Mouse (Mus musculus) lung, postnatal 10 days (tissue): Measurements from ENCODE around the gene Chd2.
A peak's percentile ranks its signal among the peaks of the same experiment; 100 is the strongest.
"Not testable (repeated sequence)": the region's sequence is repeated elsewhere in the genome, so short reads cannot be mapped to it uniquely, and the experiment has no call there.

ENCODE experiments used
- DNase-seq: peaks from one replicate; pipeline ENCODE4 v3.0.0; 2021

Gene Chd2

DNA sequence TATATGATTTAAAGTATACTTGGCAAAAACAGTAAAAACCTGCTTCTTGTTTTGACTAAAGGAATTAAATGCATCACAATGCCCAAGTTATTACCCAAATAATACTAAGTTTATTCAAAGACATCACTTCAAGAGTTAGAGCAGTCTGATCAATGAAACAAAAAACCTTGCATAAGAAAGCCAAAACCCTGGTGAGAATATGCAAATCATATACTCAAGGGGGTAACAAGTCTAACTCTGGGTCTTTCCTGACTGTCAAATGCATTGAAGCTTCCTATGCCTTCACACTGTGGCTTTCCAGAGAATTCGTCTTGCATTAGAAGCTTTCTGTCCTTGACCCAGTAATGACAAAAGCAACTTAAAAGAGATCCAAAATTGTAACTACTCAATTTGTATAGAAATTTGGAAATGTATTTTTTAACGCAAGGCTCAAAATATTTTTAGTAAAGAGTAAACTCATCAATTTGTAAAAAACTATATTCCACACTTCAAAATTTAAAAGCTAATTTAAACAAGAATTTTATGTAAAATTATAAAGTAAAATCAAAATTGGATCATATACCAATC is 2.4 kb downstream of the Chd2 start:
- no peak for DNase-seq

DNA sequence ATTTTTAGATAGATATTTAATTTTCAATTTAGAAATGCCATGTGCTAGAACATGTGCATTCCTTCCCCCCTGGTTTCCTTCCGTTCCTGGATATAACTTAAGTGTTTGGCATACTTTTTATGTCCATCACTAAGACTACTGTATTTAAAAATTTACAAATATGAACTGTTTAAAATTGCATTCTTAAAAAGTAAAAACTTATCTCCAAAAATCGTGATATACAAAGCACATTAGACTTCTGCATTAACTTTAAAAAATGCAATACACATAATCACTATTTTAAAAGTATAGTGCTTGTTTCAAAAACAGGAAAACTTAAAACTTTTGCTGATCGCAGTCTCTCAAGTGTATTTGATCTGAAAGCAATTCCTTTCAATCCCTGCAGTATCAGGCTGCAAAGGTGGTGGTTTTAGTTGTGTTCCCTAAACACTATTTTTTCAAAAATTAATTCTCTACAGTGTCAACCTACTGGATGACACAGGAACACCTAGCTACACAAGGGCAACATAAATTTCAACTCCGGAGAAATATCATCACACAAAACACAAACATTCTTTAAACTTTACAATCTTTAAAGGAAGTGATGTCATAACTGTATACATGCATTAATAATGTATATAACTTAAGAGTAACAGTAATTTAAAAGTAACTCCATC is 3.1 kb downstream of the Chd2 start:
- no peak for DNase-seq

DNA sequence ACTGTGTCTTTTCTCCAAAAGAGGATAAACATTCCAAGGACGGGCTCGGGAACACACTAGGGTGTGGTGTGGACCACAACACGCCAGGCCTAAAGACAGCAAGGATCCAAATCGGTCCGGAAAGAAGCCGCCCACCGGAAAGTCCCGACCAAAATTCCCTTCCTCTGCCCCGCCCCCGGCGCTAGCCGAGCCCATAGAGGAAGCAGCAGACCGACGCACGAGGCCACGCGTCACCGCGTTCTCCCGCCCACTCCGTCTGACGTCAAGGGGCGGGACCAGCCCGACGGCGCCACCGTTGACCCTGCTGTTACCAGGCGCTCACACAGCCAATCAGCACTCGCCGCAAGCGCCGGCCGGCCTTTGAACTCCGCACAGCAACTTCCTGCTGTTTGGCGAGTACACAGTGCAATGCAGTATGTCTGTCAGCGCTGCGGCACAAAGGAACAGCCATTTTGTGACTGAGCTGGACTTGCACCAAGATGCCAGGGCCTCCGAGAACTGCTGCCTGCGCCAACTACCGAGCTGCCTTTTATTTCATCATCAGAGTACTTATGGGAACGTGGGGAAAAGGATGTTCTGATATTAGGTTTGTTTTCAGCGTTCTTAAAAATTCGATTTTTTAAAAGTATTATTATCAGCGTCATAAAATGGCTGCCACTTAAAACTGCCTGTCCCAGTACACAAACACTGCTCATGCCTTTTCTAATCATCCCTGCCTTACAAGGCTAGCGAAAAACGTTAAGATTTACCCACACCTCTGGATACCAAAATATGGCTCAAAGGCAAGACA is 3.8 kb downstream of the Chd2 start:
- peak; percentile 100 for DNase-seq

DNA sequence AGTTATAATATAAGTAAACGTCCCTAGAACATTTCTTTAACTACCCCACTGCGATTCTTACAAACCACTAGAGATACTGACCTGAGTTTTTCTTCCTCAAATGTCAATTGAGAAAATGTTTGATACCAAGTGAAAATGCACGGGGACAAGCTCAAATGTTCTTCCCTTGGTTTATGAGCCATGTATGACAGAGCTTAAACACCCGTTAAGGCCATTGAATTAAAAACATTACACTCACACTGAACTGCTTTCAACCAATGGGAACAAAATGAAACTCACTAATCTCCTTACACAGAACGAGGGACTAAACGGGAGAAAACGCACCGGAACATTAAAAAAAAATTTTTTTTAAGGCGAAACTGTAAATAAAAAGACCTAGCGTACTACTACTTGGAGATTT is 4.4 kb downstream of the Chd2 start:
- DNase-seq = no peak

DNA sequence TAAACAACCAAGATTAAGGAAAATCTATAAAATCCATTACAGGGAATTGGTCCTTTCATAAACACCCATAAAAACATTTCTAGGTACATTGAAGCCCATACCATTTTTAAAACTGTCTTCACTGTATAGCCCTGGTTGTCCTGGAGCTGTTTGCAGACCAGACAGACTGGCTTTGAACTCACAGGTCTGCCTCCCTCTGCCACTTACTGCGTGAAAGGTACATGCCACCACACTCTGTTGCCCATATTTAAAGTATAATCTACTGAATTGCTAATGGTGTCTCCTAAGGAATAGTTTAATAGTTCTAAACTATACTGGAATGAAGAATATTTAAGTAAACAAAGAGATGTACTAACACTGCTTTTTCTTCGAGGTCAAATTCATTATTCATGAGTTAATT is 5.1 kb downstream of the Chd2 start:
- DNase-seq = no peak

DNA sequence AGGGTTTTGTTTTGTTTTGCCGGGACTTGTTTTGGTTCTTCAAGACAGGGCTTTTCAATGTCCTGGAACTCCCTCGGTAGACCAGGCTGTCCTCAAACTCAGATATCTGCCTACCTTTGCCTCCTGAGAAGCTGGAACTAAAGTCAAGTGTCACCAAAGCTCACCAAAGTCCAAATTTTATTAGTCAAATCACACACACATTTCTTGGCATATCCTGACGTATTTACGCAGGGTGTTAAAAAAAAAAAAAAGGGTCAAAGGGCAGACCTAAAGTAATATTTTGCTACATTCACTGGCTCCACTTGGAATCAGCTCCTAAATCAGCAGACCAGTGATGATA is 5.8 kb downstream of the Chd2 start:
- DNase-seq = no peak

DNA sequence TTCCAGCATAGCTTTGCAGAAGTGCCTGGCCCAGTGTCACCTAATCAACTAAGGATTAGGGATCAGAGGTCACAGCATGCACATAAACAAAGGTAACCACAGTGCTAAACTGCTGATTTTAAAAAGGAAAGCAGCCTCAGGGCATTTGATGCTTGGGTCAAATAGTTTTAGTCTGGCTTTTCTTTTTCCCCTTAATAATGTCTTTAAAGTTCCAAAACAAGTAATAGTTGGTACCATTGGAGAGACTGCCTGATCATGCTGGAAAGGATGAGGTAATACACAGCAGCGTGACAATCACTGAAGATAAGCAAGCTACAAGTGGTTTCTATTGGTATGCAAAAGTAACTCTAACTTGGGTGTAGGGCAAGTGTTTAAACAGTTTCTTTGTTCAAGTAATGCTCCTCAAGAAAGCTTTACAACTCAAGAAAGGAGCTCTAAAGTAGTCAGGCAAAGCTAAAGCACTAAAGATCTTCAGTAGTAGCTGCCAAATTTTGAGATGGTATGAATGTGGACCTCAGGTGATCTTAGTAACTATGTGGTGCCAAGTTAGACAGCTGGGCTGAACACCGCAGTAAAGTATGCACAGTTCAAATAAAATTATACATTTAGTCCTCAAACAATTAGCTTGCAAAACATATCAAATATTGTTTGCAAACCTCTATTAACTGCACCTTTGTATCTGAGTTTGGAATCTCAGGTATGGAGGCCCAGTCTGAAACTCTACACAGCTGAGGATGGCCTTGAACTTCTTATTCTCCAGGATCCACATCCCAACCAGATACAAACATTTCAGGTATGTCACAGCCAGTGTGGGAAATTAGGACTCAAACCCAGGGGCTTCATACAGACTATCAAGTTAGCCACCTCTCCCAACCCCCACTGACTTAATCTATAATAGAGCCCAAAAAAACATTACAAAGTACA is 6.4 kb downstream of the Chd2 start:
- no peak for DNase-seq

DNA sequence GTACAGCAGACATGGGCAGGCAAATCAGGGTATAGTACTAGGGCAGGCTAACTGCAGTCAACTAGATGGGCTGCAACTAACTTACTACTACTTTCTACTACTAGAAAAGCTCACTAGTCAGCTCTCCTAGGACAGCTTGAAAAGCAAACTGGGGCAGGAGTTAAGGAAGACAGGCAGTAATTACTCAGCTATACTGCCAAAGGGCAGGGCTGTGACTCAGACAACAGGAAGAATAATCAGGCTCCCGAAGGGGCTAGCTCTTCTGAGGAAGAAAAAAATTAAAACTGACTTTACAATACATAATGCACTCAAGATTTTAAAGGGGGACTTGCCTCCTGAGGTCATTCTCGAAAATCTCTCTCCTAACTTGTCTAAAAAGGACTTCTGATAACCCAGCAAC is 8.2 kb downstream of the Chd2 start:
- DNase-seq = no peak

DNA sequence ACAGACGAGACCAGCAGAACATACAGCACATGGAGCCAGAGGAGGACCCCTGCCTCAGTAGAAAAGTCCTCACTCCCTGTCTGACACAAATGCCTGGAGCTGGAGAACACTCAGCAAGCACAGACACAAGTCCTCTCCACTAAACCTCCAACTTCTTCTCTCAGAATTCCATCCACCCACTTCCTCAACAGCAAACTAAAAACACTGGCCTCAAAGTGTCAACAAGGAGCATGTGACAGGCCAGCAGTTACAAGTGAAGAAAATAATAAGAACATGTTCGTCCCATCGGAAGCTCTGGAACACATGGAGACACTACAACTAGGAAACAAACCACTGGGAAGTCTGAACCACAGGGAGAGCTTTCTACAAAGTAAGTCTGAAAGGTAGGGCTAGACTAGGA is 8.7 kb downstream of the Chd2 start:
- peak; percentile 36 for DNase-seq

DNA sequence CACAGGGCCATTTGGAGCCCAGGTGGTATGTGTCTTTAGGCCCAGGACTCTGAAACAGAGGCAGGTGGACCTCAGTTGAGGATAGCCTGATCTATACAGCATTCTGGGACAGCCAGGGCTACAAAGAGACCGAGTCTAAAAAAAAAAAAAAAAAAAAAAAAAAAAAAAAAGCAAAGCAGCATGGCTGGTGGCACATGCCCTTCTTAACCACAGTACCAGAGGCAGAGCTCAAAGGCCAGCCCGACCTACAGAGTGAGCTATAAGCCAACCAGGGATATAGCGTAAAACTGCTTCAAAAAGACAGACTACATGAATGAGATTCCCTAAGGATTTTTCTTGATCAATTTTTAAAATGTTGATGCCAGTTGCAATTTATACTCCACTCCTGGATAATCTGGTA is 9.5 kb downstream of the Chd2 start:
- DNase-seq = no peak

DNA sequence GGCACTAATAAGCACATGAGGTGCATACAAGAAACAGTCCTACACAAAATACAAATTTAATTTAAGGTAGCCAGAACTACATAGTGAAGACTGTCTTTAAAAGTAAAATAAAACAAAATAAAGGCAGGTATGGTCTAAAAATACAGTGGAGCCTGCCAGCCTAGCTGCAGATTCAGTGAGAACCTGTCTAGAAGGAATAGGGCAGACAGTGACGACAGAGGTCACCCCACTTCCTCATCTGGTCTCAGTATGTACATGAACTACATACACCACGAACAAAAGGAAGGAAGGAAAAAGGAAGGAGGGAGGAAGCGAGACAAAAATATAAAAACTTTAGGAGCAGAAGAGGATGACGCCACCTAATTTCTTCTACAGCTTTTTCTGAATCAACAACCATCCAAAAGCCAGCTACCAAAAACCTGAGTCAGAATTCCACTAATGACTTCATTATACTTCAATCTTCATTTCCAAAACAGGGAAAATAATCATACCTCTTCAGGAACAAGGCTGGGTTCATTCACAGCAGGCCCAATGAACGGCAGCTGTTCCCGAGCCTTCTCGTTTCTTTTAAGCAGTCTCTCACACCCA is 10.0 kb downstream of the Chd2 start:
- no peak for DNase-seq

DNA sequence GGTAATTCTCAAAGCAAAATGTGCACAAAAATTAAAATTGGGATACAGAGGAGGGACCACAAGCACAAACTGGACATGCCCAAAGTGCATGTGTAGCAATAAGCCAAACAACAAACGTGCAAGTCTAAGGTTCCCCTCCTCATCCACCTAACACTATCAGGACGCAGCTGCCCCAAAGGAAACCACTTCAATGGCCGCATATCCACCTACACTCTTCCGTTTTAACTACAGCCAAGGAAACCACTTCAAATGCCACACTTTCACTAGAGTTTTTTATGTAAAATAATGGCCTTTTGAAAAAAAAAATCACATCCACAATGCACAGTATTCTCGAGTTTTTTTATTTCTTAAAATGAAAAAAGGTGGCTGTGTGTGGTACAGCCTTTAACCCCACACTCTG is 10.8 kb downstream of the Chd2 start:
- no peak for DNase-seq

DNA sequence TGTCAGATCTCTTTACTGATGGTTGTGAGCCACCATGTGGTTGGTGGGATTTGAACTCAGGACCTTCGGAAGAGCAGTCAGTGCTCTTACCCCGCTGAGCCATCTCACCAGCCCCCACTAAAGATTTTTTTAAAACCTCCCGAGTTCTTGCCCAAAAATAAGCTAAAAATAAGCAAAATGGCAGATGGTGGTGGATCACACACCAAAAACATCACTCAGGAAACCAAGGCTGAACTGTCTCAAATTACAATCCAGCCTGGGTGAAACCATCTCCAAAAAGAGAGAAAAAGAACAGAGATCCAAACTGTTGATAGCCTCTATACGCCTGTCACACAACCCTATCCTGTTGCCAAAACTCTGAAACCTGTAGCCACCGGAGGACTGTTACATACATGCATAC is 11.5 kb downstream of the Chd2 start:
- no peak for DNase-seq

DNA sequence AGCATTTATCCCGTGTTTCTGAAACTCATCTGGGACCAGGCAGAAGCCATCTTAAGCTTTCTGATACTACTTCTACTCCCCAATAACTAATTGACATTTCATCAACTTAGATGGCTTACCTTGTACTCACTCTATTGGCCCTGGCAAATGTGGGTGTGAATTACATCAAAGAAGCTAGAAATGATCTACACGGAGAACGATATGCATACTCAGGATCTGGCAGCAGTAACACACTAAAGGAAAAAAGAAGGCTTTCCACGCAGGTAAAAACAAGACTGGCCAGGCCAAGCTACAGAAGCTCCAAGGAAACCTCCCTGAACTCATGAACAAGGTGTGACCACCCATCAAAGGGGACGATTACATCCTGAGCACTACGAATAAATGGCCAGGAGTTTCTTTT is 12.4 kb downstream of the Chd2 start:
- no peak for DNase-seq

DNA sequence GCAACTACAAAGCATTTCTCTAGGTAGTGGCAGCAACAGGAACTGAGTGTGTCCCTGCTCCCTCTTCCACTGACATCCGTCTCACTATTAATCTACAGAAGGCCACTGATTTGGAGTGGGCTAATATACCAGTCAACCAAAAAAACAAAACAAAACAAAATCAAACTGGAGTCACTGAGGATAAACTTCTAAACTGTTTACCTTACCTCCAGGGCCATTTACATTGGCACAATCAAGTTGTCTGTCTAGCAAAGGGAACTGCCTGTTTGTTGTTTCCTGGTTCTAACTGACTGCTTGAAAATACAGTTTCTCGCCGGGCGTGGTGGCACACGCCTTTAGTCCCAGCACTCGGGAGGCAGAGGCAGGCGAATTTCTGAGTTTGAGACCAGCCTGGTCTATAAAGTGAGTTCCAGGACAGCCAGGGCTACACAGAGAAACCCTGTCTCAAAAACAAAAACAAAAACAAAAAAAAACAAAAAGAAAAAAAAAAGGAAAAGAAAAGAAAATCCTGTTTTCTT is 13.2 kb downstream of the Chd2 start:
- not testable (repeated sequence) for DNase-seq

DNA sequence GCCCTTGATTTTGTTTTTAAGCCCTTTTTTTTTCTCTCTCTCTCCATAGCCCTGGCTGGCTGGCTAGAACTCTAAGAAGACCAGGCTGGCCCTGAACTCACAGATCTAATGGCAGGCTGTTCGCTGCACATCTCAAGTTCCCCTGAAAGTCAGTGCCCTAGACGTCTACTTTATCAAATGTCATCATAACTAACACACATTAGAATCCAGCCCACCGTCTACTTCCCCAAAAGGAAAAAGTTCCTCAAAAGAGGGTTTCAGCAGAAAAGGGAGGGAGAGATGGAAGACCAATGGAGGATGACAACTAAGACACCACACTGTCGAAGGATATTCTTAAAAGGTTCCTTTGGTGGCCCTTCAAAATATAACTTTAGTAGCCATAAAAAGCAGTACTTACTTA is 14.4 kb downstream of the Chd2 start:
- DNase-seq = no peak

DNA sequence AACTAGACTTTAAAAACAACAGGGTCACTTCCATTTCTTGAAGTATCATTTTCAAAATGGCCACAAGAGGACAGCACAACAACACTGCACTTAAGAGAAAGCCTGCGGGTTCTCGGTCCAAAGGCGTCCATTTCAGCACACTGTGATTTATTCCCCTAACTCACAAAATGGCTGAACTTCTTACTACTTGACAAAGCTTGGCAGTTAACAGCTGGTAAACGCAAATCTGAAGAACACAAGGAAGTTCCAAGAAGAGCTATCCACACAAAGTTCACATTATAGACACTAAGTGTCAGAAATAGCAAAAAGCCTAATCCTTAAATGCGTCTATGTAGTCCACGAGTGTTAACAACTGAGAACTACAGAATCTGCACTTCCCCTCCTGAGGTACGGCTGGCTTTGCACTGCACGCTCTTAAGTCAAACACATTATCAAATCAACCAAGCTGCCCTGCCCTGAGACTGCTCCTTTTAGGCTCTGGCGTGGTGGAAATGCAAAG is 17.1 kb downstream of the Chd2 start:
- peak; percentile 85 for DNase-seq

DNA sequence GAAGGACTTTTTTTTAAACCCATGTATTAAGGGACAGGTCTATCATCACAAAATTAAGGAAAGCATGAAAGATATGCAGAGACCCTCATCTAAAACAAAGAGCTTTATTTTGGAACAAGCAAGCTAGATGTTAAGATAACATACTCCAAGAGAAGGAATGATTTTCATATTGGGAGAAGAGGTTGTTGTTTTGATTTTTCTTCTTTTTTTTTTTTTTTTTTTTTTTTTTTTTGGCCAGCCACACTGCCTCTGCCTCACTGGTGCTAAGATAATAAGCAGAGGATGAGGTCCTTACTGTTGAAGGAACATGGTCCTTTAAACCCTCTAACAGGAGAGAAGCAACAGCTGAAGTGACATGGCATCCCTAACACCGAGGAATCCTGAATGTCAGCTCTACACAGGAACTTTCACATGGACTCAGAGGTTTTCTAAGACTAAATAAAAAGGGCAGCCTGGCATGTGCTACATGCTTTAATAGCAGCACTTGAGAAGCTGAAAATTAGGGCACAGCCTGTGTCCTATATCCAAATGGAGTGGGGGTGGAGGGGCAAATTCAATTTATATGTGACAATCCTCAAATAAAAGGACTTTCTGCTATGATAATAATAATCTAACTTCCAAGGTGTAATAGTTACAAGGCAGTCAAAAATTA is 17.9 kb downstream of the Chd2 start:
- DNase-seq = no peak

DNA sequence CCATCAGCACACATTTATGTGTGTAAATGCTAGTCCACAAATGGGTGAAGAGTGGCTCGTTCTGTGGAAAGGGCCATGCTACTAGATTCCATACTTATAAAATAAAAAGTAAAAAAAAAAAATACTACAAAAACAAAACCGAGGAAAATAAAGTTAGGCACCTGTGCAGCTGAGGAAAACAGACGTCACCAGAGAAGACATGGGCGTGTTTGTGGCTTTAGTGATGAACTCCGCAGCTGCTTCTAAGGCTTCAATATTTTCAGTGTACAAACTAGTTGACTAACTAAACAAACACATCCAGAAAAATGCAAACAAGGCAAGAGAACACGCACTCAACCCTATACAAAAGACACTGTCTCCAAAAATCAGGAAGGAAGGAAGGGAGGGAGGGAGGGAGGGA is 18.4 kb downstream of the Chd2 start:
- DNase-seq = no peak

DNA sequence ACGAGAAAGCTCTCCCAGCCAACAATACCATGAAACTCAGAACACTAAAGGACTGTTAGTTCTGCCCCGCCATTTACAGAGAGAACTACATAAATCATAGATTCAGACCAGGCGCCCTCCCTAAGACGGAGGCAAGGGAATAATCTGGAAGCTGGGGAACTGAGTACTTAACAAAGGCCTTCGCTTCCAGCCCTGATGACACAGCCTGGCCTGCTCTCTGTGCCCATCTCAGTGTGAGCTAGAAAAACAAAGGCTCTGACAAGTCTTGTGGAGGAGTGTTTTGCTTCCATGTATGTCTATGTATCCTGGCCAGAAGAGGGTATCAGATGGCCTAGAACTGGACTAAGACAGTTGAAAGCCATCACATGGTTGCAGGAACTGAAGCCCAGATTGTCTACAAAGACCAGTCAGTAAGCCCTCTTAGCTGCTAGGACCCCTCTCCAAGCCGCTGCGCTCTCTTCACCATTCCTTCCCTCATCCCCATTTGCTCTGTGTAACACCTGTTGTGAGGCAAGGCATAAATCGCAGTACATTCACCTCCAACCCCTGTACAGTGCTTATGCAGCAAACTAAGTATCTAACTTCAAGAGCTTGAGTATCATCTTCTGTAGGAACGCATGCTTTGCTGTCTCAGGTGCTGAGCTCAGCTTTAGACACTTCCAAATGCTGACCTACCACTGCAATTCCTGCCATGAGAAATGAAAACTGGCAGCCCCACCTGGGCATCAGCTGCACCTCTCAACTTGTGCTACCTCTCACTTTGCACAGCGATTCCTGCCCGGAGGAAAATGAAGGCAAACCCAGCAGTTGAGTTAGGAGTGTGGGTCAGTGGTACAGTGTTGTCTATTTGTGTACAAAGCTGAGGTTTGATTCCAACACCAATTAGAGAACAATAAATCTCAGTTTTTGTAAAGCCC is 20.1 kb downstream of the Chd2 start:
- no peak for DNase-seq

DNA sequence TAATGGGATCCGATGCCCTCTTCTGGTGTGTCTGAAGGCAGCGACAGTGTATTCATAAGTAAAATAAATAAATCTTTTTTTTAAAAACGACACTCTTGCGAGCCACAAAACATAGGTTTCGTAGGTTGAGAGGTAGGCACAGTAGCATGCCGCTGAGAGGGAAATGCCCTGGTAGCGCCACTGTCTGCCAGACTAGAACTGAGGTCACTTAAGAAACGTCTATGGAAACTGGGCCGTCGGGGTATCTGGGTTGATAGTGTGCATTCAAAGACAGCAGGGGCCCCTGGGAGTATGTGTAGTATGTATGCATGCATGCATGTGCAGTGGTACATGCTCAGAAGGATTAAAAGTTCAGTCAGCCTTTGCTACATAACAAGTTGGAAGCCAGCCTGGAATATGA is 21.4 kb downstream of the Chd2 start:
- DNase-seq = no peak
